In genomic region chr14:25060285-25060684, GRCm38 (mm10) we compare ENCODE assay signal across 20 mouse cellular contexts.
DNase-seq lines count a peak whose midpoint lies in the region; ATAC-seq and TF ChIP-seq lines count a peak whose summit lies in the region.
"Had no signal": no experiment of that assay in that cellular context is flagged by ENCODE, and none has a peak within 500 bp of the region (broad histone marks: within the 10 kb centered on the region; RNA-seq: fewer than 3 reads in every experiment).

No protein-coding gene starts in this region.

- no peak overlapping the region for H3K4me3 ChIP-seq in limb, embryonic 10.5 days
- H3K4me3 ChIP-seq in lung, postnatal 0 days (ENCODE audit: low read depth, low read length) = no peak overlapping the region
- no peak overlapping the region for H3K4me3 ChIP-seq in thymus, adult 2 months (ENCODE audit: control insufficient read depth, insufficient read depth, low read length)
- no peak overlapping the region for H3K4me3 ChIP-seq in kidney, embryonic 15.5 days (replicated peaks)
- H3K4me3 ChIP-seq: heart, embryonic 12.5 days; hindbrain, embryonic 12.5 days had no signal

- no peaks in the 10 kb centered on the region for H3K36me3 ChIP-seq in limb, embryonic 10.5 days
- H3K36me3 ChIP-seq in lung, postnatal 0 days (ENCODE audit: insufficient read depth, low read length) = no peaks in the 10 kb centered on the region
- H3K36me3 ChIP-seq in thymus, adult 2 months (ENCODE audit: control insufficient read depth, insufficient read depth, low read length) = no peaks in the 10 kb centered on the region
- H3K36me3 ChIP-seq in kidney, embryonic 15.5 days = no peaks in the 10 kb centered on the region
- H3K36me3 ChIP-seq: G1E; heart, embryonic 12.5 days; hindbrain, embryonic 12.5 days had no signal

- 90% methylated on average over 7 of the region's 7 CpGs for WGBS in limb, embryonic 10.5 days
- 61% methylated on average over 7 of the region's 7 CpGs for WGBS in lung, postnatal 0 days
- 97% methylated on average over 7 of the region's 7 CpGs for WGBS in thymus, adult 2 months
- 89% methylated on average over 7 of the region's 7 CpGs for WGBS in kidney, embryonic 15.5 days

- H3K27ac ChIP-seq in limb, embryonic 10.5 days = 0 out of 2 replicates have a peak overlapping the region, but pooled peaks have one; percentile 33
- H3K27ac ChIP-seq in lung, postnatal 0 days (ENCODE audit: low read length) = no peak overlapping the region
- no peak overlapping the region for H3K27ac ChIP-seq in thymus, adult 2 months (ENCODE audit: control insufficient read depth, insufficient read depth, low read length)
- no peak overlapping the region for H3K27ac ChIP-seq in kidney, embryonic 15.5 days
- H3K27ac ChIP-seq: hindbrain, embryonic 12.5 days had no signal

- H3K9ac ChIP-seq in lung, postnatal 0 days (replicated peaks; ENCODE audit: low read depth) = no peak overlapping the region
- H3K9ac ChIP-seq in kidney, embryonic 15.5 days = no peak overlapping the region
- H3K9ac ChIP-seq: heart, embryonic 12.5 days; hindbrain, embryonic 12.5 days had no signal

- TF ChIP-seq POLR2A in thymus, adult 2 months (IDR thresholded peaks at IDR 0.05; ENCODE audit: control insufficient read depth, extremely low read depth, insufficient read depth, low read length, poor library complexity) = no peak

- H3K27me3 ChIP-seq in limb, embryonic 10.5 days (ENCODE audit: low read depth, poor library complexity, severe bottlenecking) = no peaks in the 10 kb centered on the region
- no peaks in the 10 kb centered on the region for H3K27me3 ChIP-seq in lung, postnatal 0 days (replicated peaks; ENCODE audit: insufficient read depth, low read length)
- no peaks in the 10 kb centered on the region for H3K27me3 ChIP-seq in thymus, adult 2 months (ENCODE audit: control insufficient read depth, insufficient read depth, low read length)
- no peaks in the 10 kb centered on the region for H3K27me3 ChIP-seq in kidney, embryonic 15.5 days
- H3K27me3 ChIP-seq: heart, embryonic 12.5 days had no signal

- no peaks in the 10 kb centered on the region for H3K9me3 ChIP-seq in limb, embryonic 10.5 days (replicated peaks)
- H3K9me3 ChIP-seq in lung, postnatal 0 days (ENCODE audit: low read length) = no peaks in the 10 kb centered on the region
- H3K9me3 ChIP-seq in kidney, embryonic 15.5 days (replicated peaks) = no peaks in the 10 kb centered on the region
- H3K9me3 ChIP-seq: heart, embryonic 12.5 days; hindbrain, embryonic 12.5 days had no signal

- no peak for TF ChIP-seq CTCF in lung, postnatal 0 days (IDR thresholded peaks at IDR 0.05)
- TF ChIP-seq CTCF in thymus, adult 2 months (IDR thresholded peaks at IDR 0.05; ENCODE audit: borderline replicate concordance, control insufficient read depth, extremely low read depth, insufficient read depth, low read length, poor library complexity) = no peak

- peak; percentile 13 for DNase-seq in ZHBTc4 (ENCODE audit: low read depth, low spot score)
- DNase-seq in limb, embryonic 10.5 days (ENCODE audit: low spot score) = no peak
- peak; percentile 64 for DNase-seq in lung, postnatal 0 days (ENCODE audit: low spot score)
- DNase-seq in lung, postnatal 36 days = peak; percentile 43
- no peak for DNase-seq in thymus, adult 2 months
- no peak for DNase-seq in spleen, adult 18-20 months
- DNase-seq: adrenal gland, postnatal 25 days; cerebellum, adult 18-20 months; cerebellum, adult 9-11 months; cerebellum, postnatal 36 days; gastrocnemius, postnatal 36 days; heart, adult 18-20 months had no signal

- H3K4me2 ChIP-seq in lung, postnatal 0 days (replicated peaks; ENCODE audit: low read depth, low read length) = no peak overlapping the region
- H3K4me2 ChIP-seq in kidney, embryonic 15.5 days = no peak overlapping the region
- H3K4me2 ChIP-seq: heart, embryonic 12.5 days; hindbrain, embryonic 12.5 days had no signal

- peaks cover 44% of the 10 kb centered on the region for H3K4me1 ChIP-seq in limb, embryonic 10.5 days
- no peaks in the 10 kb centered on the region for H3K4me1 ChIP-seq in lung, postnatal 0 days (ENCODE audit: insufficient read depth, low read depth, low read length)
- H3K4me1 ChIP-seq in thymus, adult 2 months (replicated peaks; ENCODE audit: control insufficient read depth, insufficient read depth, low read length) = peaks cover 46% of the 10 kb centered on the region
- peaks cover 36% of the 10 kb centered on the region for H3K4me1 ChIP-seq in kidney, embryonic 15.5 days

- peak; percentile 47; the same call in 1 of the 2 replicates for TF ChIP-seq EP300 in lung, postnatal 0 days (IDR thresholded peaks at IDR 0.05)

- peak; percentile 81 for ATAC-seq in lung, postnatal 0 days
- ATAC-seq in kidney, embryonic 15.5 days (replicated peaks; ENCODE audit: low FRiP score) = no peak
- ATAC-seq: activated CD4-positive, CD25-positive, alpha-beta regulatory T cell, adult 4 months; forebrain, embryonic 14.5 days; hindbrain, embryonic 16.5 days; inflammation-experienced regulatory T-cells, adult 6 months had no signal

Comparison
In these comparisons a context has a peak if more than half of its experiments do, and no peak if none do; other contexts are left out.
1. DNase-seq: peak in ZHBTc4 (single experiment), lung, postnatal 0 days (single experiment) and lung, postnatal 36 days (single experiment); none in limb, embryonic 10.5 days (single experiment), thymus, adult 2 months (single experiment) and spleen, adult 18-20 months (0 of 2).